Mouse (Mus musculus): ENCODE results near the gene Cyp4x1.

Cyp4x1 gene

DNA sequence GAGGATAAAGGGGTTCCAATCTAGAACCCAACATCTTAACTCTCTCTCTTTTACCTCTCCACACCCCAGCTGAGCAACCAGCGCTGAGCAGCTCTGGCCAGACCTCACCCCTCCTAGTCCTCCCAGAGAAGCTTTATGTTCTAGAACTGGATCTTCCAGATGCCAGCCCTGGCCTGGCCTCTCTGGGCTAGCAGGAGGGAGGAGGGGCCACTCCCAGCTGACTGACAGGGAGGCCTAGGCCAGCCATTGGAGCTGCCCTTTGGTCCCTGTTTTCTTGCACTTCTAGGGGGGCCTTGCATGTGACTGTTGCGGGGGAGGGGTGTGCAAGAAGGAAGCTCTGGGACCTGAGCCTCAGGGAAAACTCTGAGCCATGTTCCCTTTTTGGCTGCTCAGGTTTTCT, 43.5 kb downstream of the Cyp4x1 start:
- no peak for DNase-seq (ENCODE audit: low read depth, low spot score)

DNA sequence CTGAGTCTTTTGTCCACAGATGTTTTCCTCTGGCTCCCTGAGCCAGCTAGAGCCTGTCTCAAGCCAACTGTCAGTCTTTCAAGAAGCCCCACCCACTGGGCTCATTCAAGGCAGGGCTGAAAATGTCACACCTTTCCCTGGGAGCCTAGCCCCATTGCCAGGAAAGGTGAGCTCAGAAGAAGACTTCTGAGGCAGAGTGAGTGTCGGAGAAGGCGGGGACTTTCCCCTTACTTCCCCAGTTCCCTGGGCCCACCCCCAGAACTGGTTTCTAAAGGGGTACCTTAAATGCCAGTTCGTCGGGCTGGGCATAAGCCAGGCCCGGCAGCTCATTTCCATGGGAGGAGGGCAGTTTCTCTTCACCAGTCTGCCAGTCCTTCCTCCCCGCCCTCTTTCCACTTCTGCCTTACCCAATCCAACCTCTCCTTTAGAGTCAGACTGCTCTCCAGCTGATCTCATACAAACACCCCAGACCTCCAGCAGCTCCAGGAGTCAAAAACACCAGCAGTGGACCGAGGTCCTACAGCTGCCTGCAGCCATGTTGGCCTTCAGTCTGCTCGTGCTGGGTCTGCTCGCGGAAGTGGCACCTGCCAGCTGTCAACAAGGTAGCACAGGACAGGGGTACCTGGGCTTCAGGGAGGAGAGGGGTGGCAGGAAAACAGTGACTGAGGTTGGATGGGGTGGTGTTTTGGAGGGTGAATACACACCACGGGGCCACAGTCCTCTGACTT, 45.3 kb downstream of the Cyp4x1 start, which contains the start of gene Pdzk1ip1:
Gene Pdzk1ip1 (plus strand): TSS at position 98 of the 728 bp plus-strand sequence.
- no peak for DNase-seq (ENCODE audit: low read depth, low spot score)

DNA sequence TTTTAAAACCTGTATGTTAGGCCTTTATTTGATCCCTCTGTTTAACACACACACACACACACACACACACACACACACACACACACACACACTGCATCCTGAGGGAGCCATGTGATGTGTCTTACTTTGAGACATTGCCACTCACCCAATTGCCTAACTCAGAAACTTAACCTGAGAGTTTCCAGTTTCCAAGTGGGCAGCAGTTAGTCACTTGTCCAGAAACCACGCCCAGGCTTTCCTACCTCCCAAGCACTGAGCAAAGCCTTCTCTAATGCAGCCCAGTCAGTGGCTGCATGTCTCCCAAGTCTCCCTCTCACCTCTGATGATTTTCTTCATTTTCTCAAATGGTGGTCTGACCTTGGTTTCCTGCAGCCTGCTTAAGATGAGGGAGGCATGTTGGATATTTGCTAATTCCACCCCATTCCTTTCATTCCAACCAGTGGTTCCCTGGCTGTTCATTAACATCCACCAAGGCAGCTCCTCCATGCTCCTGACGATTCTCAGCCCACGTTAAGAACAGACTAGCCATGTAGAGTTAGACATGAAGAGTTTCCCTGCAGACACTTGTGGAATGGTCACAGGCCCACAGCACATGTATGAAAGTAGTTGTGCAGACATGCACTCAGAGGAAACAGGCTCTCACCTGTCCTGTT, 47.2 kb downstream of the Cyp4x1 start:
- DNase-seq (ENCODE audit: low read depth, low spot score): no peak

DNA sequence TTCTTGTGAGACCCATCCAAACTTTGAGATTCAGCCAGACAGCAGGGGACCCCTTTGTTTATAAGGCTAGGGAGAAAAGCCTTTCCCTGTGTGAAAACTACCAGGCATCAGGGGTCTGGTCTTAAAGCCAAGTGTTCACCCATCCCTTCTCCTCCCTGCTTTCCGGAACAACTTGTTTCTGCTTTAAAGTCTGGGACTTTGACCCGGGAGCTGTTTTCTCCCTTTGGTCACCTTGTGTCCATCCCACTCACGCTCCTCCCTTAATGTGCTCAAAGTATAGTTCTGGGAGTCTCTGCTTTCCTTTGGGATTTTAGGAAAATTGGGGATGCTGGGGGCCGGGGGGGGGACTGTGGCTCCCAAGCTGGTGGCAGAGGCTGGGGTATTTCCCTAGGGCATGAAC, 47.8 kb downstream of the Cyp4x1 start:
- DNase-seq (ENCODE audit: low read depth, low spot score): no peak

DNA sequence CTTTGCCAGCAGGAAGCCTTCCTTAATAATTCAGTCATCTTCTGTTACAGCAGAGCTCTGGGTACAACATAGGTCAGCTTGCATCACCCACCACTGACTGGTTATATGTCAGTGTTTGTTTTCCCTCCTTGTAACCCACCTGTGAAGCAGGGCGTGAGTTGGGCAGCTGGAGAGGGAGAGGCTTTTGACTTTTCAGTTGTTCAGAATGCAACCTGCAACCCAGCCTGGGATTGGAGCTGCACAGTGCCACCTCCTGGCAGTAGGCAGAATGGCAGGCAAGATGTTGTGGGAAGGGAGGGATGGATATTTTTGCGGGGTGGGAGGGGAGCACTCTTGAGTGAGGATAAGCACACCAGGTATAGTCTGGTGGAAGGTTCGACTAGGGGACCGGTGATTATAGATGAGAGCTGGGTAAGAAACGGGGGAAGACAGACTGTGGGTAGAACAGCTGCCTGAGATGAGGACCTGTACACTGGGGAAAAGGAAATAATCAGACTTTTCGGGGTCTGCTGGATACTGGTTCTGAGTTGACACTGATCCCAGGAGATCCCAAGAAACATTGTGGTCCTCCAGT, 48.5 kb downstream of the Cyp4x1 start:
- no peak for DNase-seq (ENCODE audit: low read depth, low spot score)

DNA sequence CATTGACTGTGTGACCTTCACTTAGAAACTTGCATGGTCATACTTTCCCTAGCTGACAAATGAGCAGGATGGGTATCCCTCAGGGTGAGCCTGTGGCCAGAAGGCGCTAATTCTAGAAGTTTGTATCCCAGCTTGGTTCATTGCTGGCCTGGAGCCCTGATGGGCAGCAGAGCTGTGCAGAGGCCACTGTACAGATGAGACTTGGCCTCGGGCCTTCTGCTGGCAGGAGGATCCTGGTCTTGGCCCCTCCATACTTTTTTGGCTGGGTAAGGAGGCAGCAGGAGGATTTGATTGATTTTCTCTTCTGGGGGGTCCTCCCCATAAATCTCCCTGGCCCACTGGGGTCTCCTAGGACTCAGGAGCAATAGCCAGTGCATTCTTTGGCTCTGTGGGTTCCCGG, 51.0 kb downstream of the Cyp4x1 start:
- DNase-seq (ENCODE audit: low read depth, low spot score): no peak

DNA sequence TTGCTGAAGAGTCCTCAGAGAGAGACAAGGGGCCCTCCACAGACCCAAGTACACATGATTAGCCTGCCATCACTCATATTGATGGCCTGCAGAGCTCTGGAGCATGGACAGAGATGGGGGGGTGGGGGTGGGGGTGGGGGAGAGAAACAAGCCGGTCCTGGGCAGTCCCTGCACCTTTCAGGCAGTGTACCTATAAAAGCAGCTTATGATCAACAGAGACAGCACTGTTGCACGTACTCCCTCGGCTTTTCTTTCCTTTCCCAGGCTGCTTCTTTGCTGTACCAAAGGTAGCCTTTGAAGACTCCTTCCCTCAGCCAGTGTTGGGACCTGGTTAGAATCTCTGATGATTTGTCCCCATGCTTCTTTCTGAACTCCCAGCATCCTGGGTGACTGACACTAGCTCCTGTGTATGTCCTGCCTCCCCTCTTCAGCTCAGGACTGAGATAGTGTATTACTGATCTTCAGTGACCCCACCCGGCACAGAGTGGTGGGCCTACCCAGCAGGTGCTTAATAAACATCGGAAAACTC, 54.2 kb downstream of the Cyp4x1 start:
- DNase-seq (ENCODE audit: low read depth, low spot score): no peak

DNA sequence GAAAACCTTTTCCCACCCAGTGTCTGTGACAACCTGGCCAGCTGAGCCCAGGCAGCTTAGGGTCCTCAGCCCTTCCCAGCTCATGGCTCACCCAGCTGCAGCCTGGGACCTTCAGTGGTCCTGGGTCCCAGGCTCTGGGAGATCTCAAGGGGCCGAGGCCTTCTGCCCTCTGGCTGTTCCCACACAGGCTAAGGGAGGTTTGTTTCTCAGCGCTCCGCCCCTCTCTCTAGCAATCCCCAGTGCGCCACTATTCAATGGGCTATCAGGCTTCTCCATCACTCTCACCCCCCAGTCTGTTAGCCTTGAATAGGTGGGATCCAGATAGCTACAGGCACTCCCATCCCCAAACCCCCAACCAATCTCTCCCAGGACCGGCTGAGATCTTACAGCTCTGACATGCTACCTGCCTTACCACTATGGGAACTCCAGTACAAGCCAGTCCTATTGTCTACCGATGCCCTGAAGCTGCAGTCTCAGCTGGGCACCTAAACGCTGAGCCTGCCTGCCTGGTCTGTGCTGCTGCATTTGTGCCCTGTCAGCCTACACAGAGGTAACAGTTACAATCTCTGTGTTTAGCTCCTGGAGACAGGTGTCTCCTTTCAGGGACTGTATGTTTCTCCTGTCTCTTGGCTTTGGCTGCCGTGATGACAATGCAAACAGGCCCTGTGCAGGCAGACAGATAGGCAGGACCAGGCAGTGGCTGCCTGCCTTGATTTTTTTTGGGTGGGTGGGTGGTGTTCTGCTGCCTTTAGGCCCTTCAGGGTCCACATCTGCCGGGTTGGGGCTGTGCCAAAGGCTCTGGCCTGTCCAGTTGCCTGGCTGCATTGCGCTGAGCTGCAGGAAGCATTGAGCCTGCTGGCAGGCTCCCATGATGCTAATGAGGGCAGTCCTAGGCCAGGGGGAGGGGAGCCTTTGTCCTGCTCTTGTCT, 54.9 kb downstream of the Cyp4x1 start:
- no peak for DNase-seq (ENCODE audit: low read depth, low spot score)

DNA sequence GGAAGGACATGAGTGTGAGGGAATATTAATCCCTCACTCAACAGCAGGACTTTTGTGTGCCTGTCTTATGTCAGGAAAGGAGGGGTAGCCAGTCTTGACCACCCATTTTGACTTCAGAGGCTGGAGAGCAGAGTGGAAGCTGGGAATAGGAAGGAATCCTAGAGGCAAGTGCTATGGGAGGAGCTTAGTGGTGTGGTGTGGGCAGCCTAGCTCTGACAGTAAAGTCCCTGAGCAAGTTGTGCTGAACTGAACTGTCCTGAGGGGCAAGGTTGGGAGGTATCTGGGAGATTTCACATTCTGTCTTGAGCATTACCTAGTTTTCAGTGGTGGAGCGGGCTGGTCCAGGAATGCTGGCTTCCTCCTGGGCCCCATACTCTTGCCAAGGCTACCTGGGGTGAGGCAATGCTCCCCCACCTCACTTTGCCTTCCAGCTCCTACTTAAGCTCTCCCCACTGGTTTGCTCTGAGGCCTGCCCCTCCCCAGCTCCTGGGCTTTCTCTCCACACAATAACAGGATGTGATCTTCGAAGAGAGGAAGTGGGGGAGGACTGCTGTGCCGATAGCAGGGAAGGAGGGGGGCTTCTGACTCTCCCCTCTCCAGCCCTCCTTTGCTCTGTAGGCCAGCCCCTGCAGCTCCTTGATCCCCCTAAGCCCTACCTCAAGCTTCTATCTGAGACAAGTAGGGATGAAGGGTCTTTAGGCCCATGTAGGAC, 58.7 kb downstream of the Cyp4x1 start:
- DNase-seq (ENCODE audit: low read depth, low spot score): no peak

DNA sequence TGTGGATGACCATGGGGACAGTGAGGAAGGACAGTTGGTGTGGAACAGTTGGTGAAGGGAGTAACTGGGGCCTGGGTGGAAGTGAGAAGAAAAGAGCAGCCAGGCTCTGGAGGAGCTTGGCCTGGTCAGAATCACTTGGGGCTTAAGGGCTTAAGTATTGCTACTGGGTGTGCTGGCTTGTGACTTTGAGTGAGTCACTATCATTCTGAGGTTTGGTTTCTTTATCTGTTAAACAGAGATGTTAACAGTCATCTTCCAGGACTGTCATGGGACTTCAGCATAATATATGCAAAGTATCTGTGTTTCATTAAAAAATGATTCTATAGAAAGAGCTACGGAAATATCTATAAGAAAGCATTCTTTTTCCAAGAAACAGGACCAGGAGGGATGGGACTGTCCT, 59.3 kb downstream of the Cyp4x1 start:
- DNase-seq (ENCODE audit: low read depth, low spot score): no peak

DNA sequence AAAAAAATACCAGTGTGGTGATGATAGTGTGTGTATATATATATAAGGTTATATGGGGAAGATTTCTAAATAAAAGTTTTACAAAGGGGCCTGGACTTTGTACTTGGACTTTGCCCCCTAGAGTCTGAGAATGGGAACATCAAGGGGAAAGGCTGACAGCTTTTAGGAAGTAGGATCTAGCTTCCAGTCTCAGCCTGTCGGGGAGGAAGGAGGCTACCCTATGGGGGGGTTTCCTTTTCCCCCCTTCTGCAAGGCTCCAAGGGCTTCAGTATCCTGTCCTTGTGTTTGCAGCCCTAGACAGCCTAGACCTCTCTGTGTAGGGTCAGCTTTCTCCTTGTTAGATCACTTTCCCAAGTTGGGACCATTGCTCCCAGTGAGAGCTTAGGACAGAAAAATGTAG, 62.4 kb downstream of the Cyp4x1 start:
- DNase-seq (ENCODE audit: low read depth, low spot score): no peak

DNA sequence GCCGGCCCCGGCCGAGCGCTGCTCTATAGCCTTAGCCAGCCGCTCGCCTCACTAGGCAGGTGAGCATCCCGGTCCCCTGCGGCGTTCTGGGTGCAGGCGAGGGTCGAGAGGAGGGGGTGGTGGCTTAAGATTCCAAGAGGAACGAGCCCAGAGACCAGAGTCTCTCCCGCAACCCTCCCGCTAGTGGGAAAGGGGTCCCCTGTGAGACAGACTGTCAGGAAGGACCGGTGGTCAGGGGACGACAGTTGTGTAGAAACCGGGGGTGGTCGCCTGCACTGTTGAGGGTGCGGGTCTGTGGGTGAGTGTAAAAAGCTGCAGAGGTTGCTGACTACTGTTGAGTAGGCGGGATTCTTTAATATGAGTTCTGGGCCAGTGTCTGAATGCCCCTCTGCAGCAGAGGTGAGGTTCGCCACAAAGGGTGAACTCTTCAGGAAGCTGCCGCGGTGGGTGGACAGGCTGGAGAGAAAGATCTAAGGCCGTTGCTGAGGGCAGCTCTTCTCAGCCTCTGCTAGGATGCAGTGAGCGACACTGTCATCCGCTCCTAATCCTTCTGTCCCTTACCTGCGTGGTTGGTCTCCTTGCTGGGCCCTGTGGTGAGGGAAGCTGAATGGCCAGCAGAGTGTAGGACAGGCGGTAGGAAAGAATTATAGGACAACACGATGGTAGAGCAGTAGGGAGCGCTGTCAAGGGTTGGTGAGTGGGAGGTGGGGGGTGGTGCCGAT, 70.4 kb downstream of the Cyp4x1 start:
- DNase-seq (ENCODE audit: low read depth, low spot score): no peak

DNA sequence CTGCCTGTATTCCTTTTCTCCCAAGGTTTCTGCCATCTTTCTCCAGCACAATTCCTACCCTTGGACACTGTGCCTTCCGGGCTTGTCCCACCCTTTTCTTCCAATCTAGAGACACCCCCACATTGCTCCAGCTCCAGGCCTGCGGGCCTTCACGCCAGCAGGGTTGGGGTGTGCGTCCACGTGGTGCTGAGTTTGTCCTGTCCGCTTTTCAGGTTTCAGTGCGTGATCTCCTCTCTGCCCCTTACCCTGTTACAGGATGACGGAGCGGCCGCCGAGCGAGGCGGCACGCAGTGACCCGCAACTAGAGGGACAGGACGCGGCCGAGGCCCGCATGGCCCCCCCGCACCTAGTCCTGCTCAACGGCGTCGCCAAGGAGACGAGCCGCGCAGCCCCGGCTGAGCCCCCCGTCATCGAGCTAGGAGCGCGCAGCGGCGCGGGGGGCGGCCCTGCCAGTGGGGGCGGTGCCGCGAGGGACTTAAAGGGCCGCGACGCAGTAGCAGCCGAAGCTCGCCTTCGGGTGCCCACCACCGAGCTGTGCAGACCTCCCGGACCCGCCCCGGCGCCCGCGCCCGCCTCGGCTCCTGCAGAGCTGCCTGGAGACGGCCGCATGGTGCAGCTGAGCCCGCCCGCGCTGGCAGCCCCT, 71.1 kb downstream of the Cyp4x1 start:
- DNase-seq (ENCODE audit: low read depth, low spot score): no peak

DNA sequence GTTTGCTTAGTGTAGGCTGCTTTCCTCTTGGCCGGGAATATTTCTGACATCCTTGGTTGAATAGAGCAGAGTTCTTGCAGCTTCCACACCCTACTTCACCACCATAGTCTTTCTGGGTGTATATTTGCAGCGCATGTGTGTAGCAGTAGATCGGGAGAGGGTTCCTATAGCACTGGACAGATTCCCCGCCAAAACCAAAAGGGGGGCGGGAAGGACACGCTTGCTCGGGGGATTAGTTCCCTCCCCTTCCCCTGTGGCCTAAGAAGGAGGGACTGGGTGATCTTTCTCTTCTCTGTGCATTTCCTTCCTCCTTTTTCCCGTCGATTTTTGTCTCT, 71.6 kb downstream of the Cyp4x1 start:
- DNase-seq (ENCODE audit: low read depth, low spot score): no peak

DNA sequence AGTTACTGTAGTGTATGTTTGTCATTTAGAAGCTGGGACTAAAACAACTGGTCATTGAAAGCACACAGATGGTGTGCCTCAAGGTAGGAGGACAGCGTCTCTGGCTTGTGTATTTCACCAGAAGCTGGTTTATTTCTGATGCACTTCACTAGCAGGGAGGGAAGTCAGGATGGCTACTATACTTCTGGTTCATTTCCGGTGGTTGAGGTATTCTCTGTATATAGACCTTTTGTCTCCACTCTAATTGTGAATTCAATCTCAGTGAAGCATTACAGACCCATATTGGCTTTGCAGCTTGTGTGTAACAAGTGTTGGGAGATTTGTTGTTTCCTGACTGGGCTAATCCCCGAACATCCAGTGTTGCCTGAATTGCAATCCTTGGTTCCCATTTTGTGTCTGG, 73.3 kb downstream of the Cyp4x1 start:
- no peak for DNase-seq (ENCODE audit: low read depth, low spot score)

DNA sequence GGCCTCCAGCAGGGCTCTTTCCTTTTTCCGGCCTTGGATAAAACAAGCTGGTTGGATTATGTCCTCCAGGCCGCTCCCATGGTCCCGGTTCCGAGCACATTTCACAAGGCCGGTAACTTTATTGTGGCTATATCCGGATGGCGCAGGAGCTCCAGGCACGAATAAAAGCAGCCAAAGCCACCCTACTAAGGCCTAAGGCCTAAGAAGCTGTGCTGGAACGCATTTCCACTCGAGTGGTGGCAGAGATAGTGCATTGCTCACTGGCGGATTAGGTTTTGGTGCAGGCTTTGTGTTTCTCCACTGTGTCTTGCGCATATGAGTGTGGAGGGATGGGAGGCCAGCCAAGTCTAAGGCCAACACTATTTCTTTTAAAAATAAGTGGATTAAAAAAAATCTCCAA, 74.2 kb downstream of the Cyp4x1 start:
- DNase-seq (ENCODE audit: low read depth, low spot score): no peak

DNA sequence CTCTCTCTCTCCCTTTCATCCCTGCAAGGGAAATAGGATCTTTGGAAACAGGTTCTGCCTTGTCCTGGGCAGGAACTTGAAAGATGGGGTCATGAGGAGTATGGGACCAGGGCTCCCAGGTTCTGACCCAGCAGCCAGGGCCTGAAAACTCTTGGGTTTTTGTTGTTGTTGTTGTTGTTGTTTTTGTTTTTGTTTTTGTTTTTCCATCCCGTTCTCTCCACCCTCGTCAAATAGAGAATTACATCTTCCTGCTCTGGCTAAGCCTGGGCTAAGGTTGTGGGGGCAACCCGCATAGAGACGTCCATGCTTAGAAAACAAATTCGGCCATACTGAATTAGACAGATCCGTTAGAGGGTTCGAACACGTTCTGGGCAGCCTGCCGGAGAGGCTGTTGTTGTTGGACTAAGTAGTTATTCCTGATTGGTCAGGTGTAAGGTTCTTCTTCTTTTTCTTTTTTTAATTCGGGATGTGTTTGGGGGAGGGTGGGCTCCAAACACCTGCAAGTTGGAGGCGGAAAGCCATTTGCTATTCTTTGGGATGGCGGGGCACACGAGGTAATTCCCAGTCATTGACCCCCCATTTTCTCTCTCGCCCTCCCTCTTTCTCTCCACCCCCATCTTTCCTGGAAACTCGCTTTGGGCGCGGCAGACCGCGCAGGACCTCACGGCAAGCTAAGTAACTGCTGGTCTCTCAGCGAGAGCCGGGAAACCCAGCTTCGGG, 75.0 kb downstream of the Cyp4x1 start:
- no peak for DNase-seq (ENCODE audit: low read depth, low spot score)

DNA sequence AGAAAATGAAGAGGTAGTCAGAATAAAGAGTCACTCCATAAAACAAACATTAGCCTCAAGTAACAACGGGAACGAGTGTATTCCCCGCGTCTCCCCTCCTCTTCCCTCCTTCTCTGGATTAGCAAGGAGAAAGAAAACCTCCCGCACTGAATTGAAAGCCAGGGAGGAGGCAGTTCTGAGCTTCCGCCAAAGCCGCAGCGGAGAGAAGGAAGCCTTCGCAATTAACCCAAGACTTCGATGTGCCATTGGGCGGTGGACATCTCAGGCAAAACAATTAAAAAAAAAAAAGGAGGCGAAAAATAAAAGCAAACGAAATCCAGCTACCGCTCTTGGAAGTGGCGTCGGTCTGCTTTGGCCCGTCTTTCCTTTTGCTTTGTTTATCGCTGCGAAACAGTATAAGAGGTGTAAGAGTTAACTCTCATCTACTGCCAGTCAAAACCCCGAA, 75.7 kb downstream of the Cyp4x1 start:
- DNase-seq (ENCODE audit: low read depth, low spot score): no peak

DNA sequence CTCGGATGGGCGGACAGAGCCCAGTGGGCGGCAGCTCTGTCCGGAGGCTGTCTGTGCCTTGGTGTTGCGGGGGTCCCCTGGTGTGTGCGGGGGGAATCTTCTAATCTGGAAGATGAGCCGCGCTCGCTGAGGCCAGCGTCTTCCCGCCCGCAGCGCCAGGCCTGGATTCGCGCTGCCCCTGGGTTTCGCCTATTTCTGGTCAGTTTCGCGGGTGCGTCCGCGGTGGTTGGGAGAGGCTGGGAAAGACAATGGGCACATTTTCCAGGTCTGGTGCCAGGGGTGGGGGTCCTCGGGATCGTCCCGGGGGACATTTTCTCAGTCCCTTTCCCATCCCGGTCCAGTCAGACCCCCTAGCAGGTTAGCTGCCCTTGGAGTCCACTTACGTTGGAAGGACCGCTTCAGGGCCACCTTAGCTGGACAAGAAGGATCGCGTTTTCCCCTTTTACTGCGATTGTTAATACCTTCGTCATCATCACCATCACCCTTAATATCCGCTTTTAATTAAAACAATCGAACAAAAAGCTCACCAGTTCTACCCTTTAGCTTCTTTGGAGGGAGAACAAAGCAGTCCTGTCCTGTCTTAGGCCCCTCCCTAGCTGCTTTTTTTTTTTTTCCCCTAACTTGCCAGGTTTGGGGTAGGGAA, 76.3 kb downstream of the Cyp4x1 start:
- DNase-seq (ENCODE audit: low read depth, low spot score): no peak
